In the genomic region with DNA sequence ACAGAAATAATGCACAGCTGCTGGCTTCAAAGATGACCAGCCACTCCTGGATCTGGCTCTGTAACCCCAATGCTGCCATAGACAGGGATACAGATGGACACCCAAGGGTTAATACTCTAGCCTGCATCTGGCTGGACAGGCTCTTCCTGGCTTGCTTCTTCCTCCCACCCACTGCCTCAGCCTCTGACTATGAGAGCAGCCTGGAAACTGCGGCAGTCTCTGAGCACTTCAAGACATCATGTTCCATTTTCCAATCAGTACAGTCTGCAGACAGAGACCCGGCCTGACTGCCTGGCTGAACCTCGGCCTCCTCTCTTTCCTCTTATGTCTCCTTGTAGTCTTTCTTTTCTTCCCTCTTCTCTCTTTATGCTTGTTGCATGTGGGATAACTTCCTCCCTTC, we compare ENCODE assay signal across 8 mouse cellular contexts. TPM values are rescaled to one million over a fixed set of nuclear protein-coding genes. Genes with fewer than 3 reads are reported as not detected.
A peak's percentile ranks its signal among the peaks of the same experiment; 100 is the strongest.
DNase-seq lines count a peak whose midpoint lies in the region; ATAC-seq and TF ChIP-seq lines count a peak whose summit lies in the region.

No protein-coding gene starts in this region.

- no peaks in the 10 kb centered on the region for H3K9me3 ChIP-seq in kidney, embryonic 16.5 days (ENCODE audit: low read length)
- H3K9me3 ChIP-seq in limb, embryonic 10.5 days (replicated peaks), result no peaks in the 10 kb centered on the region

- peak overlapping the region; percentile 90 for H3K9ac ChIP-seq in kidney, embryonic 16.5 days (replicated peaks; ENCODE audit: low read length)
- H3K9ac ChIP-seq in heart, adult 2 months (ENCODE audit: low read depth, low read length), result peak overlapping the region; percentile 96

- no peak for TF ChIP-seq CTCF in bone marrow, adult 2 months (IDR thresholded peaks at IDR 0.05; ENCODE audit: control insufficient read depth, insufficient read depth, low read length)
- TF ChIP-seq CTCF in heart, adult 2 months (IDR thresholded peaks at IDR 0.05), result no peak
- no peak for TF ChIP-seq CTCF in olfactory bulb, adult 2 months (IDR thresholded peaks at IDR 0.05; ENCODE audit: insufficient read depth, low read depth, low read length)

- TF ChIP-seq POLR2A in bone marrow, adult 2 months (IDR thresholded peaks at IDR 0.05; ENCODE audit: borderline replicate concordance, control insufficient read depth, low read depth, low read length), result no peak
- peak; percentile 76 for TF ChIP-seq POLR2A in heart, adult 2 months (IDR thresholded peaks at IDR 0.05; ENCODE audit: insufficient read depth, low read depth, low read length)
- TF ChIP-seq POLR2A in olfactory bulb, adult 2 months (IDR thresholded peaks at IDR 0.05; ENCODE audit: insufficient read depth, low read depth, low read length), result no peak

- H3K4me2 ChIP-seq in kidney, embryonic 16.5 days (replicated peaks; ENCODE audit: low read depth, low read length), result peak overlapping the region; percentile 82

- peak overlapping the region; percentile 78 for H3K4me3 ChIP-seq in kidney, embryonic 16.5 days (ENCODE audit: low read length)
- peak overlapping the region; percentile 69 for H3K4me3 ChIP-seq in bone marrow, adult 2 months (replicated peaks; ENCODE audit: control insufficient read depth, low read depth, low read length)
- peak overlapping the region; percentile 92 for H3K4me3 ChIP-seq in heart, adult 2 months
- H3K4me3 ChIP-seq in limb, embryonic 10.5 days, result peak overlapping the region; percentile 72
- peak overlapping the region; percentile 61 for H3K4me3 ChIP-seq in olfactory bulb, adult 2 months (ENCODE audit: insufficient read depth, low read depth, low read length)

- WGBS in kidney, embryonic 16.5 days, result 18% methylated on average over 3 of the region's 3 CpGs
- WGBS in bone marrow, adult 2 months, result 15% methylated on average over 3 of the region's 3 CpGs
- 4% methylated on average over 3 of the region's 3 CpGs for WGBS in heart, adult 2 months
- WGBS in limb, embryonic 10.5 days, result 28% methylated on average over 3 of the region's 3 CpGs
- 25% methylated on average over 3 of the region's 3 CpGs for WGBS in olfactory bulb, adult 2 months

- no peak for DNase-seq in kidney, postnatal 14 days
- peak in 1 of 2 experiments; percentile 61 for DNase-seq in heart, adult 2 months
- DNase-seq in limb, embryonic 10.5 days (ENCODE audit: low spot score), result no peak
- no peak for DNase-seq in adrenal gland, postnatal 25 days
- no peak for DNase-seq in thymus, postnatal 25 days

- peaks cover 19% of the 10 kb centered on the region for H3K4me1 ChIP-seq in kidney, embryonic 16.5 days (ENCODE audit: insufficient read depth, low read length)
- peaks cover 3% of the 10 kb centered on the region; the same call in 1 of the 2 replicates for H3K4me1 ChIP-seq in bone marrow, adult 2 months (ENCODE audit: control insufficient read depth, insufficient read depth, low read length)
- H3K4me1 ChIP-seq in heart, adult 2 months (ENCODE audit: control insufficient read depth, insufficient read depth, low read length), result peaks cover 25% of the 10 kb centered on the region
- H3K4me1 ChIP-seq in limb, embryonic 10.5 days, result peaks cover 30% of the 10 kb centered on the region
- peaks cover 19% of the 10 kb centered on the region for H3K4me1 ChIP-seq in olfactory bulb, adult 2 months (ENCODE audit: control insufficient read depth, insufficient read depth, low read length)

- intact Hi-C loops in heart, adult 2 months (cut with DNase I), result loop anchor here (2.0 kb wide), 2 partner anchors 34 to 106 kb away; no protein-coding TSS in a partner anchor

- no peak overlapping the region for H3K27ac ChIP-seq in kidney, embryonic 16.5 days (ENCODE audit: low read length)
- no peak overlapping the region; the same call in 1 of the 2 replicates for H3K27ac ChIP-seq in bone marrow, adult 2 months (ENCODE audit: control insufficient read depth, insufficient read depth, low read depth, low read length, poor library complexity)
- peak overlapping the region; percentile 95 for H3K27ac ChIP-seq in heart, adult 2 months
- no peak overlapping the region for H3K27ac ChIP-seq in limb, embryonic 10.5 days
- H3K27ac ChIP-seq in olfactory bulb, adult 2 months (ENCODE audit: insufficient read depth, low read depth, low read length), result peak overlapping the region; percentile 24; the same call in 1 of the 2 replicates

- ATAC-seq in kidney, embryonic 16.5 days (ENCODE audit: low FRiP score, low TSS enrichment), result 0 out of 2 replicates have a peak, but pooled peaks have one; percentile 23

- H3K36me3 ChIP-seq in kidney, embryonic 16.5 days (ENCODE audit: insufficient read depth, low read length), result no peaks in the 10 kb centered on the region
- peaks cover 20% of the 10 kb centered on the region for H3K36me3 ChIP-seq in heart, adult 2 months (ENCODE audit: control insufficient read depth, insufficient read depth, low read length)
- 0 out of 2 replicates have a peak, but pooled peaks cover 5% of the 10 kb centered on the region for H3K36me3 ChIP-seq in limb, embryonic 10.5 days

- 0 out of 2 replicates have a peak, but pooled peaks cover 4% of the 10 kb centered on the region for H3K27me3 ChIP-seq in kidney, embryonic 16.5 days (ENCODE audit: insufficient read depth, low read length)
- no peaks in the 10 kb centered on the region for H3K27me3 ChIP-seq in heart, adult 2 months (ENCODE audit: control insufficient read depth, insufficient read depth, low read length)
- peaks cover 43% of the 10 kb centered on the region for H3K27me3 ChIP-seq in limb, embryonic 10.5 days (ENCODE audit: low read depth, poor library complexity, severe bottlenecking)

- H3K79me2 ChIP-seq in heart, adult 2 months (replicated peaks; ENCODE audit: control insufficient read depth, insufficient read depth, low read length), result peaks cover 2% of the 10 kb centered on the region

- 0 out of 2 replicates have a peak, but pooled peaks have one; percentile 13 for TF ChIP-seq EP300 in heart, adult 2 months (IDR thresholded peaks at IDR 0.05; ENCODE audit: insufficient read depth, low read depth, low read length)

RNA-seq across cellular contexts. Expression of a gene that starts 1.6 kb away (rescaled TPM):
- polyA plus RNA-seq in kidney, embryonic 16.5 days (2015; fragmentation: Nextera tagmentation; extraction: Ambion mirVana), result 9.0 and 9.4 TPM in 2 replicates
- polyA plus RNA-seq in bone marrow, adult 2 months (2011; ENCODE audit: insufficient read depth, insufficient read length, low replicate concordance, missing spikeins), result 7.9 and 21.8 TPM in 2 replicates
- total RNA-seq in heart, adult 2 months (2021), result 10 to 100 TPM; 30.0 to 41.7 TPM
- 32.9 and 44.0 TPM in 2 replicates for polyA plus RNA-seq in heart, adult 2 months (2012; rRNA removed)
- polyA plus RNA-seq in limb, embryonic 10.5 days (2016; fragmentation: Nextera tagmentation; extraction: Ambion mirVana), result 3.4 and 4.6 TPM in 2 replicates
- polyA plus RNA-seq in olfactory bulb, adult 2 months (2012; ENCODE audit: insufficient read depth, insufficient read length, low replicate concordance, missing spikeins), result not detected in 2 replicates
- total RNA-seq in adrenal gland, postnatal 25 days (2021), result 14.7 and 15.1 TPM in 2 replicates

Comparison
In these comparisons a context has a peak if more than half of its experiments do, and no peak if none do; other contexts are left out.
1. H3K27ac ChIP-seq: peak in heart, adult 2 months (single experiment) and olfactory bulb, adult 2 months (single experiment); none in kidney, embryonic 16.5 days (single experiment), bone marrow, adult 2 months (single experiment) and limb, embryonic 10.5 days (single experiment).
2. Peak in every context shown above with its lines, with median percentiles within 50 percentile points of each other: H3K4me3 ChIP-seq.